In the genomic region with DNA sequence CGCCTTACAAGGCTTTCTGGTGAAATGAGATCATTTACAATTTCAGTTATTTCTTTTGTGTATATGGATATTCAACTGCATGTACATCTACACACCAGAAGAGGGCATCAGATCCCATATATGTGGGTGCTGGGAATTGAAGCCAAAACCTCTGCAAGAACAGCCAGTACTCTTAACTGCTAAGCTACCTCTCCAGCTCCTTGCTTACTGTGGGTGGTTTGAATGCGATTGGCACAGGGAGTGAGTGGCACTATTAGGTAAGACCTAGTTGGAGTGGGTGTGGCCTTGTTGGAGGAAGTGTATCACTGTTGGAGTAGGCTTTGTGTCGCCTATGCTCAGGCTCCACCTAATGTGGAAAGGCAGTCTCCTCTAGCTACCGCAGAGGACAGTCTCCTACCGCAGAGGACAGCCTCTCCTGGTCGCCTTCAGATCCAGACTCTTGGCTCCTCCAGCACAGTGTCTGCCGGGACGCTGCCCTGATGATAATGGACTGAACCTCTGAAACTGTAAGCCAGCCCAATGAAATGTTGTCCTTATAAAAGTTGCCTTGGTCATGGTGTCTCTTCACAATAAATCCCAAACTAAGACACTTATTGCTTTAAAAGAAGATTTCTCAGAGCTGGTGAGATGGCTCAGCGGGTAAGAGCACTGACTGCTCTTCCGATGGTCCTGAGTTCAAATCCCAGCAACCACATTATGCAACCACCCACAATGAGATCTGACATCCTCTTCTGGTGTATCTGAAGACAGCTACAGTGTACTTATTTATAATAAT, we compare ENCODE assay signal across 1 mouse cellular context.
TF ChIP-seq lines count a peak whose summit lies in the region.

No protein-coding gene starts in this region.

TF ChIP-seq in MEL, 35 proteins besides CTCF, POLR2A, EP300 and RAD21 (continued from another document):
- TF ChIP-seq MYC (IDR thresholded peaks at IDR 0.05; ENCODE audit: low read depth, low read length) (no peak), RCOR1 (IDR thresholded peaks at IDR 0.05; ENCODE audit: low read depth, low read length) (no peak), SIN3A (IDR thresholded peaks at IDR 0.05; ENCODE audit: low read length) (peak; percentile 3), UBTF (IDR thresholded peaks at IDR 0.05; ENCODE audit: borderline replicate concordance, insufficient read depth, low read depth, low read length) (no peak), ZMIZ1 (IDR thresholded peaks at IDR 0.05; ENCODE audit: low read depth, low read length) (no peak)
